In the genomic region with DNA sequence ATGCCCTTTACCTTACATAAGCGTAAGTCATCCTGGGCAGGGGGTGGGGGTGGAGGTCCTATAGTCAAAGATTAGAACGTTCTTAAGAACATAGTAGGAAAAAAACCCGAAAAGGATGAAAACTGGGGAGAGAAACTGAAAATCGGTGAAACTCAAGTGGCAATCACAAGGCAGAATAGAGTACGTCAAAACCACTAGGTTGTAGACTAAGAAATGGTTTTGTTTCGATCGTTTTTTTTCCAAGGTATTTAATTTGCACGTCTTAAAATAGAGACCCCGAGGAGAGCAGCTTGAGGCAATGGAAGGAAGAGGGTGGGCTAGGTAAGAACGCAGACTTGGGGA, we compare ENCODE assay signal across 9 mouse cellular contexts. TPM values are rescaled to one million over a fixed set of nuclear protein-coding genes. Genes with fewer than 3 reads are reported as not detected.
DNase-seq lines count a peak whose midpoint lies in the region; ATAC-seq lines count a peak whose summit lies in the region.
"Had no signal": no experiment of that assay in that cellular context is flagged by ENCODE, and none has a peak within 500 bp of the region (broad histone marks: within the 10 kb centered on the region; RNA-seq: fewer than 3 reads in every experiment).

No protein-coding gene starts in this region.

- H3K27ac ChIP-seq in lung, embryonic 15.5 days: no peak overlapping the region
- H3K27ac ChIP-seq in embryonic facial prominence, embryonic 12.5 days: no peak overlapping the region
- H3K27ac ChIP-seq in intestine, embryonic 16.5 days (ENCODE audit: low read length): no peak overlapping the region
- H3K27ac ChIP-seq in neural tube, embryonic 14.5 days (ENCODE audit: low read depth, low read length): no peak overlapping the region

- H3K4me1 ChIP-seq in lung, embryonic 15.5 days: peaks cover 13% of the 10 kb centered on the region; the same call in 1 of the 2 replicates
- H3K4me1 ChIP-seq in embryonic facial prominence, embryonic 12.5 days: peaks cover 6% of the 10 kb centered on the region; the same call in 1 of the 2 replicates
- H3K4me1 ChIP-seq in intestine, embryonic 16.5 days (ENCODE audit: control insufficient read depth, insufficient read depth, low read length): peaks cover 10% of the 10 kb centered on the region
- H3K4me1 ChIP-seq in neural tube, embryonic 14.5 days (ENCODE audit: control insufficient read depth, insufficient read depth, low read length): peaks cover 5% of the 10 kb centered on the region; the same call in 1 of the 2 replicates

- H3K9me3 ChIP-seq in lung, embryonic 15.5 days: no peaks in the 10 kb centered on the region
- no peaks in the 10 kb centered on the region for H3K9me3 ChIP-seq in embryonic facial prominence, embryonic 12.5 days
- no peaks in the 10 kb centered on the region for H3K9me3 ChIP-seq in intestine, embryonic 16.5 days (ENCODE audit: control insufficient read depth, low read length)
- no peaks in the 10 kb centered on the region for H3K9me3 ChIP-seq in neural tube, embryonic 14.5 days (ENCODE audit: control insufficient read depth, low read length)

- no peak for ATAC-seq in lung, embryonic 15.5 days (ENCODE audit: borderline replicate concordance, extremely low read depth, low FRiP score, low TSS enrichment)
- ATAC-seq in embryonic facial prominence, embryonic 12.5 days (ENCODE audit: insufficient number of reproducible peaks, insufficient read depth, low FRiP score, low TSS enrichment): no peak
- ATAC-seq in intestine, embryonic 16.5 days: no peak
- no peak for ATAC-seq in neural tube, embryonic 14.5 days (ENCODE audit: low read depth)

- DNase-seq in lung, postnatal 10 days: no peak
- DNase-seq in right cerebral cortex, adult 18-20 months: no peak
- no peak for DNase-seq in adrenal gland, adult 2 months
- DNase-seq in urinary bladder, postnatal 25 days (ENCODE audit: low spot score): no peak

- H3K36me3 ChIP-seq in lung, embryonic 15.5 days: no peaks in the 10 kb centered on the region
- no peaks in the 10 kb centered on the region for H3K36me3 ChIP-seq in embryonic facial prominence, embryonic 12.5 days
- H3K36me3 ChIP-seq in intestine, embryonic 16.5 days (ENCODE audit: control insufficient read depth, insufficient read depth, low read length): no peaks in the 10 kb centered on the region
- no peaks in the 10 kb centered on the region for H3K36me3 ChIP-seq in neural tube, embryonic 14.5 days (ENCODE audit: control insufficient read depth, insufficient read depth, low read length)

- H3K4me3 ChIP-seq in lung, embryonic 15.5 days: peak overlapping the region; percentile 84
- peak overlapping the region; percentile 87 for H3K4me3 ChIP-seq in embryonic facial prominence, embryonic 12.5 days
- peak overlapping the region; percentile 95 for H3K4me3 ChIP-seq in intestine, embryonic 16.5 days (ENCODE audit: low read length)
- H3K4me3 ChIP-seq in neural tube, embryonic 14.5 days (ENCODE audit: low read depth, low read length): peak overlapping the region; percentile 89

- peak overlapping the region; percentile 70 for H3K4me2 ChIP-seq in lung, embryonic 15.5 days
- H3K4me2 ChIP-seq in embryonic facial prominence, embryonic 12.5 days (replicated peaks): peak overlapping the region; percentile 81
- peak overlapping the region; percentile 84 for H3K4me2 ChIP-seq in intestine, embryonic 16.5 days (ENCODE audit: low read depth, low read length)
- peak overlapping the region; percentile 73 for H3K4me2 ChIP-seq in neural tube, embryonic 14.5 days (ENCODE audit: low read depth, low read length)

- WGBS in lung, embryonic 15.5 days: 7% methylated on average over 10 of the region's 10 CpGs
- WGBS in embryonic facial prominence, embryonic 12.5 days: 12% methylated on average over 10 of the region's 10 CpGs
- WGBS in intestine, embryonic 16.5 days: 16% methylated on average over 10 of the region's 10 CpGs
- WGBS in neural tube, embryonic 14.5 days: 13% methylated on average over 10 of the region's 10 CpGs

- peak overlapping the region; percentile 83; the same call in 1 of the 2 replicates for H3K9ac ChIP-seq in lung, embryonic 15.5 days
- H3K9ac ChIP-seq in embryonic facial prominence, embryonic 12.5 days: peak overlapping the region; percentile 90
- H3K9ac ChIP-seq in intestine, embryonic 16.5 days (ENCODE audit: low read depth, low read length): peak overlapping the region; percentile 92
- peak overlapping the region; percentile 86 for H3K9ac ChIP-seq in neural tube, embryonic 14.5 days (replicated peaks; ENCODE audit: low read depth, low read length)

- no peaks in the 10 kb centered on the region for H3K27me3 ChIP-seq in lung, embryonic 15.5 days
- H3K27me3 ChIP-seq in embryonic facial prominence, embryonic 12.5 days: no peaks in the 10 kb centered on the region
- H3K27me3 ChIP-seq in intestine, embryonic 16.5 days (replicated peaks; ENCODE audit: control insufficient read depth, insufficient read depth, low read length): no peaks in the 10 kb centered on the region
- H3K27me3 ChIP-seq in neural tube, embryonic 14.5 days (ENCODE audit: control insufficient read depth, insufficient read depth, low read length): no peaks in the 10 kb centered on the region

RNA-seq across cellular contexts. Expression of gene Sik2, which starts 1.2 kb away (rescaled TPM):
- polyA plus RNA-seq in lung, embryonic 15.5 days (2015; fragmentation: Nextera tagmentation; extraction: Ambion mirVana): 13.2 and 14.5 TPM in 2 replicates
- 16.1 and 17.9 TPM in 2 replicates for polyA plus RNA-seq in embryonic facial prominence, embryonic 12.5 days (2016; fragmentation: Nextera tagmentation; extraction: Ambion mirVana)
- 12.7 and 13.6 TPM in 2 replicates for polyA plus RNA-seq in intestine, embryonic 16.5 days (2015; fragmentation: Nextera tagmentation; extraction: Ambion mirVana)
- 16.0 and 16.1 TPM in 2 replicates for polyA plus RNA-seq in neural tube, embryonic 14.5 days (2014; fragmentation: Nextera tagmentation; extraction: Ambion mirVana)
- total RNA-seq in adrenal gland, adult 2 months (2021): 100 to 1,000 TPM; 107 to 108 TPM
- 81.4 and 146 TPM in 2 replicates for polyA plus RNA-seq in adrenal gland, adult 2 months (2012; rRNA removed)

RNA-seq across cellular contexts. Expression of gene Btg4, which starts 53.0 kb away (rescaled TPM):
- polyA plus RNA-seq in lung, embryonic 15.5 days (2015; fragmentation: Nextera tagmentation; extraction: Ambion mirVana): not detected in 2 replicates
- polyA plus RNA-seq in embryonic facial prominence, embryonic 12.5 days (2016; fragmentation: Nextera tagmentation; extraction: Ambion mirVana): not detected in 2 replicates
- not detected in 2 replicates for polyA plus RNA-seq in intestine, embryonic 16.5 days (2015; fragmentation: Nextera tagmentation; extraction: Ambion mirVana)
- not detected in 2 replicates for polyA plus RNA-seq in neural tube, embryonic 14.5 days (2014; fragmentation: Nextera tagmentation; extraction: Ambion mirVana)
- not detected for total RNA-seq in adrenal gland, adult 2 months (2021)
- polyA plus RNA-seq in adrenal gland, adult 2 months (2012; rRNA removed): not detected in 2 replicates
- total RNA-seq: adrenal gland, postnatal 36 days had no signal
